24 mouse cellular contexts compared by ENCODE assay signal in the genomic region with DNA sequence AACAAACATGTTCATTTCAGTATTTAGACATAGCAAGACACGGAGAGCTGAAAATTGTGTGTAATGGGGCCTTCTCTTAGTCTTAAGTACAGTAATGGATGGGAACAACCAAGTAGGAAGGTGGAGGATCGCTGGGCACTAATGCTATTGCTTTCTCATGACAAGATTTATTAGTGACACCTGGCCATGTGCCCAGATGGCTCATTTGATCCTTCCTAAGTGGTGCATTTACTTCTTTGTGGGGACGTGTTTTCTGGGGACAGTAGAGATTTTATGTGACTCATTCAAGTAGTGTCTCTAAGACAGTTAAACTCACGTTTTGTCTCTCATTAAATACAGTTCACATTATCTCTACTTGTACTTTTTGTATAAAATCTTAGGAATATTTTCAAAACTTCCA.
DNase-seq lines count a peak whose midpoint lies in the region; ATAC-seq and TF ChIP-seq lines count a peak whose summit lies in the region.
"Had no signal": no experiment of that assay in that cellular context is flagged by ENCODE, and none has a peak within 500 bp of the region (broad histone marks: within the 10 kb centered on the region; RNA-seq: fewer than 3 reads in every experiment).

No protein-coding gene starts in this region.

- H3K9ac ChIP-seq in forebrain, embryonic 12.5 days = no peak overlapping the region
- no peak overlapping the region for H3K9ac ChIP-seq in forebrain, embryonic 11.5 days (ENCODE audit: low read length)
- no peak overlapping the region for H3K9ac ChIP-seq in lung, embryonic 14.5 days
- H3K9ac ChIP-seq in neural tube, embryonic 14.5 days (replicated peaks; ENCODE audit: low read depth, low read length) = no peak overlapping the region
- H3K9ac ChIP-seq: hindbrain, embryonic 15.5 days; limb, embryonic 15.5 days; liver, embryonic 14.5 days; stomach, embryonic 15.5 days had no signal

- DNase-seq in forebrain, embryonic 11.5 days (ENCODE audit: low spot score) = no peak
- DNase-seq in lung, embryonic 14.5 days = peak; percentile 7
- DNase-seq in lung, postnatal 14 days = no peak
- peak; percentile 62 for DNase-seq in adrenal gland, postnatal 25 days
- DNase-seq in layer of hippocampus, adult 9-10 months (ENCODE audit: low spot score) = no peak
- no peak for DNase-seq in retina, embryonic 14.5 days (ENCODE audit: low spot score)
- DNase-seq: cerebellum, adult 8-10 months; cerebellum, postnatal 36 days; gastrocnemius, adult 2 months; layer of hippocampus, adult 9-11 months; right cerebral cortex, adult 18-20 months; right cerebral cortex, postnatal 4 days; thymus, postnatal 36 days had no signal

- no peaks in the 10 kb centered on the region for H3K36me3 ChIP-seq in forebrain, embryonic 12.5 days (replicated peaks)
- no peaks in the 10 kb centered on the region for H3K36me3 ChIP-seq in forebrain, embryonic 11.5 days (ENCODE audit: control insufficient read depth, insufficient read depth, low read length)
- H3K36me3 ChIP-seq in lung, embryonic 14.5 days (ENCODE audit: insufficient read depth) = no peaks in the 10 kb centered on the region
- H3K36me3 ChIP-seq in neural tube, embryonic 14.5 days (ENCODE audit: control insufficient read depth, insufficient read depth, low read length) = no peaks in the 10 kb centered on the region
- H3K36me3 ChIP-seq: heart, embryonic 10.5 days; hindbrain, embryonic 15.5 days; limb, embryonic 15.5 days; midbrain, embryonic 10.5 days; stomach, embryonic 15.5 days had no signal

- no peaks in the 10 kb centered on the region for H3K27me3 ChIP-seq in forebrain, embryonic 12.5 days
- no peaks in the 10 kb centered on the region for H3K27me3 ChIP-seq in forebrain, embryonic 11.5 days (ENCODE audit: control insufficient read depth, insufficient read depth, low read length)
- H3K27me3 ChIP-seq in lung, embryonic 14.5 days (ENCODE audit: insufficient read depth, low read length) = no peaks in the 10 kb centered on the region
- no peaks in the 10 kb centered on the region for H3K27me3 ChIP-seq in neural tube, embryonic 14.5 days (ENCODE audit: control insufficient read depth, insufficient read depth, low read length)
- H3K27me3 ChIP-seq: hindbrain, embryonic 15.5 days; limb, embryonic 15.5 days; stomach, embryonic 15.5 days had no signal

- H3K4me3 ChIP-seq in forebrain, embryonic 12.5 days (replicated peaks) = no peak overlapping the region
- H3K4me3 ChIP-seq in forebrain, embryonic 11.5 days (ENCODE audit: low read depth, low read length) = no peak overlapping the region
- no peak overlapping the region for H3K4me3 ChIP-seq in lung, embryonic 14.5 days (ENCODE audit: low read depth, low read length)
- no peak overlapping the region for H3K4me3 ChIP-seq in neural tube, embryonic 14.5 days (ENCODE audit: low read depth, low read length)
- H3K4me3 ChIP-seq: gastrocnemius, adult 2 months; heart, embryonic 10.5 days; hindbrain, embryonic 15.5 days; limb, embryonic 15.5 days; midbrain, embryonic 10.5 days; myocyte; stomach, embryonic 15.5 days had no signal

- 43% methylated on average over 4 of the region's 4 CpGs for WGBS in forebrain, embryonic 12.5 days
- 58% methylated on average over 4 of the region's 4 CpGs for WGBS in forebrain, embryonic 11.5 days
- 49% methylated on average over 4 of the region's 4 CpGs for WGBS in lung, embryonic 14.5 days
- 15% methylated on average over 4 of the region's 4 CpGs for WGBS in neural tube, embryonic 14.5 days

- H3K4me2 ChIP-seq in forebrain, embryonic 12.5 days = no peak overlapping the region
- no peak overlapping the region for H3K4me2 ChIP-seq in forebrain, embryonic 11.5 days (ENCODE audit: low read depth, low read length, severe bottlenecking)
- H3K4me2 ChIP-seq in lung, embryonic 14.5 days = no peak overlapping the region
- no peak overlapping the region for H3K4me2 ChIP-seq in neural tube, embryonic 14.5 days (ENCODE audit: low read depth, low read length)
- H3K4me2 ChIP-seq: hindbrain, embryonic 15.5 days; limb, embryonic 15.5 days; stomach, embryonic 15.5 days had no signal

- TF ChIP-seq CTCF in lung, embryonic 14.5 days (IDR thresholded peaks at IDR 0.05; ENCODE audit: low read depth) = no peak

- peak; percentile 24; the same call in 1 of the 2 replicates for ATAC-seq in forebrain, embryonic 12.5 days (ENCODE audit: low FRiP score)
- ATAC-seq in forebrain, embryonic 11.5 days (replicated peaks; ENCODE audit: low FRiP score) = no peak
- no peak for ATAC-seq in lung, embryonic 14.5 days (ENCODE audit: insufficient read depth)
- ATAC-seq in neural tube, embryonic 14.5 days (ENCODE audit: low read depth) = peak; percentile 83; the same call in 1 of the 2 replicates
- ATAC-seq: midbrain, embryonic 16.5 days had no signal

- H3K27ac ChIP-seq in forebrain, embryonic 12.5 days = no peak overlapping the region
- H3K27ac ChIP-seq in forebrain, embryonic 11.5 days (ENCODE audit: low read depth, low read length) = no peak overlapping the region
- no peak overlapping the region for H3K27ac ChIP-seq in lung, embryonic 14.5 days (ENCODE audit: low read depth)
- no peak overlapping the region for H3K27ac ChIP-seq in neural tube, embryonic 14.5 days (ENCODE audit: low read depth, low read length)
- H3K27ac ChIP-seq: gastrocnemius, adult 2 months; heart, embryonic 10.5 days; hindbrain, embryonic 15.5 days; limb, embryonic 15.5 days; liver, embryonic 14.5 days; macrophage; midbrain, embryonic 10.5 days; stomach, embryonic 15.5 days had no signal

- no peaks in the 10 kb centered on the region for H3K9me3 ChIP-seq in forebrain, embryonic 12.5 days
- no peaks in the 10 kb centered on the region for H3K9me3 ChIP-seq in forebrain, embryonic 11.5 days (ENCODE audit: control insufficient read depth, low read length)
- H3K9me3 ChIP-seq in lung, embryonic 14.5 days (ENCODE audit: low read depth, low read length) = no peaks in the 10 kb centered on the region
- H3K9me3 ChIP-seq in neural tube, embryonic 14.5 days (ENCODE audit: control insufficient read depth, low read length) = no peaks in the 10 kb centered on the region
- H3K9me3 ChIP-seq: heart, embryonic 10.5 days; hindbrain, embryonic 15.5 days; limb, embryonic 15.5 days; midbrain, embryonic 10.5 days; stomach, embryonic 15.5 days had no signal

- peaks cover 7% of the 10 kb centered on the region; the same call in 1 of the 2 replicates for H3K4me1 ChIP-seq in forebrain, embryonic 12.5 days
- no peaks in the 10 kb centered on the region for H3K4me1 ChIP-seq in forebrain, embryonic 11.5 days (replicated peaks; ENCODE audit: control insufficient read depth, insufficient read depth, low read length)
- no peaks in the 10 kb centered on the region for H3K4me1 ChIP-seq in lung, embryonic 14.5 days (ENCODE audit: insufficient read depth)
- H3K4me1 ChIP-seq in neural tube, embryonic 14.5 days (ENCODE audit: control insufficient read depth, insufficient read depth, low read length) = 0 out of 2 replicates have a peak, but pooled peaks cover 9% of the 10 kb centered on the region
- H3K4me1 ChIP-seq: heart, embryonic 10.5 days; hindbrain, embryonic 15.5 days; midbrain, embryonic 10.5 days; stomach, embryonic 15.5 days had no signal

Comparison
In these comparisons a context has a peak if more than half of its experiments do, and no peak if none do; other contexts are left out.
1. ATAC-seq: peak in forebrain, embryonic 12.5 days (single experiment) and neural tube, embryonic 14.5 days (single experiment); none in forebrain, embryonic 11.5 days (single experiment) and lung, embryonic 14.5 days (single experiment).
2. DNase-seq: peak in lung, embryonic 14.5 days (single experiment) and adrenal gland, postnatal 25 days (single experiment); none in forebrain, embryonic 11.5 days (single experiment), lung, postnatal 14 days (single experiment), layer of hippocampus, adult 9-10 months (single experiment) and retina, embryonic 14.5 days (single experiment).